Mouse (Mus musculus): Measurements from ENCODE around the gene Tescl. TPM values are rescaled to one million over a fixed set of nuclear protein-coding genes. Genes with fewer than 3 reads are reported as not detected.

Tescl gene
- polyA plus RNA-seq, 1 experiment from 2014 or later, result not detected

DNA sequence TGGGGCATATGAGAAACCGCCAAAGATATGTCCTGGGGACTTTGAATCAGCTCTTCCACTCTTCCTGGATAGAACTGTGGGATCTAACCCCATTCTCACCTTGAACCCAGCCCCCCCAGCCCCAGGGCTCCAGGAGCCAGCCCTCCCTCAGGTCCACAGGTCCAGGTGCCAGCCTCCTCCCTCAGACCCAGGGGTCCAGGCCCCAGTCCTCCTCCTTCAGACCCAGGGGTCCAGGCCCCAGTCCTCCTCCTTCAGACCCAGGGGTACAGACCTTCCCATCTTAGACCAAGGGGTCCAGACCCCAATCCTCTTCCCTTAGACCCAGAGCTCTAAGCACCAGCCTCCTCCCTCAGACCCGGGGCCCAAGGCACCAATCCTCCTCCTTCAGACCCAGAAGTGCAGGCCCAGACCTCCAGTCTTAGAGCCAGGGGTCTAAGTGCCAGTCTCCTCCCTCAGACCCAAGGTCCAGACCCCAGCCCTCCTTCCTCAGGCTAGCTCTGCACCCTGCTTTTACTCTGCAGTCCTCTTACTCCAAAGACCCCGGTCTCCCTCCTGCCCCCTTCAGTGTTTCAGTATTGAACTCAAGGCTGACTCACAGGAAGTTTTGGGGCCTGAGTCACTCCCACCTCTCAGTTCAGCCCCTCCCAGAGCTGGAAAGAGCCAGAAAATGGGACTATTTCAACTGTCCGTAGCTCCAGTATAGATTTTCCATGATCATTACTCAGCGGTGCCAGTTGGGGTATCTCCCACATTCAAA is 31.7 kb upstream of the Tescl start:
- Histone ChIP-seq H3K27me3 (ENCODE audit: control insufficient read depth, insufficient read depth, low read length) (no peaks in the 10 kb centered on the region; the same call in 1 of the 2 replicates), H3K4me3 (ENCODE audit: low read depth, low read length) (no peak overlapping the region), H3K27ac (ENCODE audit: low read depth, low read length) (no peak overlapping the region), H3K9ac (ENCODE audit: low read length) (0 out of 2 replicates have a peak overlapping the region, but pooled peaks have one; percentile 36), H3K4me2 (no peak overlapping the region), H3K9me3 (ENCODE audit: control insufficient read depth, low read length) (peaks cover 3% of the 10 kb centered on the region; the same call in 1 of the 2 replicates), H3K36me3 (ENCODE audit: control insufficient read depth, insufficient read depth, low read length) (no peaks in the 10 kb centered on the region), H3K4me1 (ENCODE audit: control insufficient read depth, insufficient read depth, low read length) (no peaks in the 10 kb centered on the region)
- DNase-seq (ENCODE audit: low spot score, missing footprints) (peak; percentile 64), ATAC-seq (ENCODE audit: low FRiP score) (peak; percentile 22)
- WGBS, result 86% methylated on average over 5 of the region's 5 CpGs

DNA sequence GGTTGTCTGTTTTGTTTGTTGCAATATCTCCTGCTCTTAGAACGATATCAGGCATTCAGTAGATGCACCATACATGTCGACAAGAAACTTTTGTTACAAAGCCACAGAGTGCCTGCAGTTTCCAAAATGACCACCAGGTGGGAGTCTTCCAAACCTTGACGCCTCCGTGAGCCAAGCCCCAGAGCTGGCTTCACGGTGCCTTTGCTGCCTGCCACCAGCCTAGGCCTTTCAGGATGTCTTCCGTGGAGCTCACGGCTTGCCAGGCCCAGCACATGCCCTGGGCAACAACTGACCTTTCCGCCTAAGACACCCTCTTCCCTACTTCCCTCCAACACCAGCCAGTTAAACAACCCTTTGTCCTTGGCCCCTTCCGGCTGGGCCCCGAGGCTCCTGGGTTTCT is 31.1 kb upstream of the Tescl start:
- no peak overlapping the region for H3K4me2 ChIP-seq
- H3K36me3 ChIP-seq (ENCODE audit: control insufficient read depth, insufficient read depth, low read length), result no peaks in the 10 kb centered on the region
- no peaks in the 10 kb centered on the region for H3K27me3 ChIP-seq (ENCODE audit: control insufficient read depth, insufficient read depth, low read length)
- H3K9ac ChIP-seq (ENCODE audit: low read length), result 0 out of 2 replicates have a peak overlapping the region, but pooled peaks have one; percentile 36
- peak; percentile 99 for DNase-seq (ENCODE audit: low spot score, missing footprints)
- H3K4me1 ChIP-seq (ENCODE audit: control insufficient read depth, insufficient read depth, low read length), result no peaks in the 10 kb centered on the region
- H3K4me3 ChIP-seq (ENCODE audit: low read depth, low read length), result no peak overlapping the region
- no peak overlapping the region for H3K27ac ChIP-seq (ENCODE audit: low read depth, low read length)
- ATAC-seq (ENCODE audit: low FRiP score), result peak; percentile 70; the same call in 1 of the 2 replicates
- WGBS, result 26% methylated on average over 10 of the region's 10 CpGs
- H3K9me3 ChIP-seq (ENCODE audit: control insufficient read depth, low read length), result peaks cover 3% of the 10 kb centered on the region; the same call in 1 of the 2 replicates

DNA sequence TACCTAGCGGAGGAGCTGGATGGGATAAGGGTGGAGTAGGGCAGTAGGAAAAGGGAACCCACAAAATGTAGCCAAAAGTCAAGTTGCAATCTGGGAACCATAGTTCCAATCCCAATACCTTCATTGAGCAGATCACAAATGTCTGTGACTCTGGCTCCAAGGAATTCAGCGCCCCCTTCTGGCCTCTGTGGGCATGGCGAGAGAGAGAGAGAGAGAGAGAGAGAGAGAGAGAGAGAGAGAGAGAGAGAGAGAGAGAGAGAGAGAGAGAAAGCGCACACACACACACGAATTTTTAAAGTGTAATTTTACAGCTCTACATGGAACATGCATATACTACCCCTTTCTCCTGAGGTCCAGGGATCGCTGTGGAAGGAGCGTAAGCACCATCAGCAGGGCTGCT is 29.5 kb upstream of the Tescl start:
- no peaks in the 10 kb centered on the region for H3K4me1 ChIP-seq (ENCODE audit: control insufficient read depth, insufficient read depth, low read length)
- H3K4me2 ChIP-seq, result no peak overlapping the region
- WGBS, result 30% methylated on average over 6 of the region's 7 CpGs
- ATAC-seq (ENCODE audit: low FRiP score) (no peak), DNase-seq (ENCODE audit: low spot score, missing footprints) (no peak)
- H3K27me3 ChIP-seq (ENCODE audit: control insufficient read depth, insufficient read depth, low read length), result no peaks in the 10 kb centered on the region
- peaks cover 3% of the 10 kb centered on the region; the same call in 1 of the 2 replicates for H3K9me3 ChIP-seq (ENCODE audit: control insufficient read depth, low read length)
- H3K36me3 ChIP-seq (ENCODE audit: control insufficient read depth, insufficient read depth, low read length), result no peaks in the 10 kb centered on the region
- no peak overlapping the region for H3K9ac ChIP-seq (ENCODE audit: low read length)
- H3K27ac ChIP-seq (ENCODE audit: low read depth, low read length), result no peak overlapping the region
- H3K4me3 ChIP-seq (ENCODE audit: low read depth, low read length), result no peak overlapping the region

DNA sequence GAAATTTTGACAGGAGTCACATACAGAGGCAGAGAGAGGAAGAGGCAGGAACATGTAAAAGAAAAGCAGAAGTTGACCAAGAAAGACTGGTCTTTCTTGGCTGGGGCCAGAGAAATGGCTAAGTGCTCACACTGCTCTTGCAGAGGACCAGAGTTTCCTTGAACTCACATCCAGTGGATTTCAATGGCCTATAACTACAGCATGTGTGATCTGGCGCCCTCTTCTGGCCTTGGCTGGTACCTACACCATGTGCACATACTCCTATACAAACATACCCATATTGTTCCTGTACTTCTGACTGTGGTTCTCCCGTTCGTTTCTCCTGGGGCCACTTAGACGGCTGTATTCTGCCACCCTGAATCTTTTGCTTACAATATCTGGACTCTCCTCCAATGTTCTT is 27.3 kb upstream of the Tescl start:
- no peak overlapping the region for H3K27ac ChIP-seq (ENCODE audit: low read depth, low read length)
- DNase-seq (ENCODE audit: low spot score, missing footprints) (no peak), ATAC-seq (ENCODE audit: low FRiP score) (no peak)
- H3K36me3 ChIP-seq (ENCODE audit: control insufficient read depth, insufficient read depth, low read length), result no peaks in the 10 kb centered on the region
- no peak overlapping the region for H3K9ac ChIP-seq (ENCODE audit: low read length)
- H3K9me3 ChIP-seq (ENCODE audit: control insufficient read depth, low read length), result peaks cover 3% of the 10 kb centered on the region; the same call in 1 of the 2 replicates
- WGBS, result 63% methylated on average over 4 of the region's 4 CpGs
- no peaks in the 10 kb centered on the region for H3K4me1 ChIP-seq (ENCODE audit: control insufficient read depth, insufficient read depth, low read length)
- no peak overlapping the region for H3K4me3 ChIP-seq (ENCODE audit: low read depth, low read length)
- H3K4me2 ChIP-seq, result no peak overlapping the region
- no peaks in the 10 kb centered on the region for H3K27me3 ChIP-seq (ENCODE audit: control insufficient read depth, insufficient read depth, low read length)

DNA sequence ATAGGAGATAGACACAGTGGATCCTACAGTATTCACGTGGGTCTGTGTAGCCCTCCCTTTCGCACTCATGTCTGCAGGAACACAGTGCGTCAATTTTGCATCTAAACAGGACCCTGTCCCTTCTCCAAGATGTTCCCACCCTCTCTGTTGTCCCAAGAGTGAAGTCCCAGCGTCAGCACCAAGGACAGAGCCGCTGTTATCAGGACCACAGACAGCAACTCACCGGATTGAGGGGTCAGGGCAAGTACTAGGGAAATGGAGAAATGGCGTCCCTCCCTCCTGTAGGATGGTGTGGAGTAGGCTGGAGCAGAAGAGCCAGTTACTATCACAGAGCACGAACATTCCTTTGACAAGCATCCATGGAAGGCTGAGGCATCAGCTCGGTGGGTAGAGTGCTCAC is 25.5 kb upstream of the Tescl start:
- Histone ChIP-seq H3K27me3 (ENCODE audit: control insufficient read depth, insufficient read depth, low read length) (no peaks in the 10 kb centered on the region), H3K27ac (ENCODE audit: low read depth, low read length) (no peak overlapping the region), H3K9ac (ENCODE audit: low read length) (no peak overlapping the region), H3K4me2 (no peak overlapping the region), H3K36me3 (ENCODE audit: control insufficient read depth, insufficient read depth, low read length) (no peaks in the 10 kb centered on the region), H3K4me1 (ENCODE audit: control insufficient read depth, insufficient read depth, low read length) (no peaks in the 10 kb centered on the region), H3K9me3 (ENCODE audit: control insufficient read depth, low read length) (peaks cover 3% of the 10 kb centered on the region; the same call in 1 of the 2 replicates), H3K4me3 (ENCODE audit: low read depth, low read length) (no peak overlapping the region)
- 30% methylated on average over 9 of the region's 9 CpGs for WGBS
- no peak for ATAC-seq (ENCODE audit: low FRiP score)
- peak; percentile 89 for DNase-seq (ENCODE audit: low spot score, missing footprints)

DNA sequence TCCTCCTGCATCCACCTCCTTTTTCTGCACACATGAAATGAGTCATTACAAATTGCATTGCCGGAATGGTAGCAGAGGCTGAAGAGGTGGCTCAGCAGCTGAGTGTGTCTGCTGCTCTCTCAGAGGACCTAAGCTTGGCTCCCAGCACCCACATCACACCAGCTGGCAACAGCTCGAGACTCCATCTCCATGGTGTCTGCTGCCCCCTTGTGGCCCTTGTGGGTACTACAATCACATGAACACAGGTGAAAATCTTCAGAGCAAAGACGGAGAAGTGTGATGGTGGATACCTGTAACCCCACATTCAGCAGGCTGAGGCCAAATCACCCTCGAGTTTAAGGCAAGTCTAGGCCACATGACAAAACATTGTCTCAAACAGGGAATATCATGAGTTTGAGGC is 24.2 kb upstream of the Tescl start:
- DNase-seq (ENCODE audit: low spot score, missing footprints), result no peak

DNA sequence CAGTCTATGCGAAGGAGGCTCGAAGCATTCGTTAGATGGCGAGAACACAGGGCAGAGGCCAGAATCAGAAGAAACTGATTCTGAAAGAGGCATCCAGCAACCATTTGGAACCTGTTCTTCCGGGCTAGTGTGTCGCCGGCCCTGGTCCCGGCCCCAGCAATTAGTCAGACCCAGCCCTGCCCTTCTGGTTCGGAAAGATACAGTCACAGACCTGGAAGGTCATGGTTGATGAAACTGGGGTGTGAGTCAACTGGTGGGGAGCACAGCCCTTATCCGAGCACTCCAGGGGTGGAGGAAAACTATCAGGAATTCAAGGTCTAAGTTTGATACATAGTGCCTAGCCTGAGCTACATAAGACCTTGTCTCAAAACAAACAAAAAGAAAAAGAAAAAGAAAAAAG is 22.3 kb upstream of the Tescl start:
- no peak overlapping the region for H3K4me2 ChIP-seq
- DNase-seq (ENCODE audit: low spot score, missing footprints), result peak; percentile 75
- 83% methylated on average over 10 of the region's 10 CpGs for WGBS

More for the DNA sequence above, 24.2 kb upstream of the Tescl start:
- H3K36me3 ChIP-seq (ENCODE audit: control insufficient read depth, insufficient read depth, low read length), result no peaks in the 10 kb centered on the region
- 52% methylated on average over 4 of the region's 4 CpGs for WGBS
- H3K4me2 ChIP-seq, result no peak overlapping the region
- no peaks in the 10 kb centered on the region for H3K27me3 ChIP-seq (ENCODE audit: control insufficient read depth, insufficient read depth, low read length)
- peaks cover 3% of the 10 kb centered on the region; the same call in 1 of the 2 replicates for H3K9me3 ChIP-seq (ENCODE audit: control insufficient read depth, low read length)
- no peak overlapping the region for H3K4me3 ChIP-seq (ENCODE audit: low read depth, low read length)
- no peak for ATAC-seq (ENCODE audit: low FRiP score)
- H3K27ac ChIP-seq (ENCODE audit: low read depth, low read length), result no peak overlapping the region
- no peak overlapping the region for H3K9ac ChIP-seq (ENCODE audit: low read length)
- no peaks in the 10 kb centered on the region for H3K4me1 ChIP-seq (ENCODE audit: control insufficient read depth, insufficient read depth, low read length)

DNA sequence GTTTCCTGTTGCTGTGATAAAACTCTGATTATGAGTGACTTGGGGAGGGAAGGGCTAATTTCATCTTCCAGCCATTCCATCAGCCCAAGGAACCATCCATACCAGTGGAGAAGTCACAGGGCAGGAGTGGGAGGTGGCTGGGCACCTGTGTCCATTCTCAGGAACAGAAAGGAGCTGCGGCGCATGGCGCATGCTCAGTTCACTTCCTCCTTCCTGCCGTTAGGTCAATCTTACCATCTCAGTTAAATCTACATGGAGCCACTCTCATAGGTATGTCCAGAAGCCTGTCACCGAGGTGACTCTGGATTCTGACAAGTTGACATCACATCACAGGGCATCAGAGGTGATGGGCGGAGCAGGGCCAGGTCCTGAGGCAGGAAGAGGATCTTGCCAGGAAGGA is 21.9 kb upstream of the Tescl start:
- no peak overlapping the region for H3K4me2 ChIP-seq
- DNase-seq (ENCODE audit: low spot score, missing footprints) (no peak), ATAC-seq (ENCODE audit: low FRiP score) (no peak)
- H3K4me1 ChIP-seq (ENCODE audit: control insufficient read depth, insufficient read depth, low read length), result no peaks in the 10 kb centered on the region
- no peak overlapping the region for H3K9ac ChIP-seq (ENCODE audit: low read length)
- H3K27ac ChIP-seq (ENCODE audit: low read depth, low read length), result no peak overlapping the region
- WGBS, result 86% methylated on average over 6 of the region's 6 CpGs
- H3K36me3 ChIP-seq (ENCODE audit: control insufficient read depth, insufficient read depth, low read length), result no peaks in the 10 kb centered on the region
- no peaks in the 10 kb centered on the region for H3K27me3 ChIP-seq (ENCODE audit: control insufficient read depth, insufficient read depth, low read length)
- H3K9me3 ChIP-seq (ENCODE audit: control insufficient read depth, low read length), result no peaks in the 10 kb centered on the region
- no peak overlapping the region for H3K4me3 ChIP-seq (ENCODE audit: low read depth, low read length)

More for the DNA sequence above, 22.3 kb upstream of the Tescl start:
- Histone ChIP-seq H3K4me1 (ENCODE audit: control insufficient read depth, insufficient read depth, low read length) (no peaks in the 10 kb centered on the region), H3K9ac (ENCODE audit: low read length) (no peak overlapping the region), H3K27ac (ENCODE audit: low read depth, low read length) (no peak overlapping the region), H3K9me3 (ENCODE audit: control insufficient read depth, low read length) (peaks cover 1% of the 10 kb centered on the region; the same call in 1 of the 2 replicates), H3K27me3 (ENCODE audit: control insufficient read depth, insufficient read depth, low read length) (no peaks in the 10 kb centered on the region), H3K36me3 (ENCODE audit: control insufficient read depth, insufficient read depth, low read length) (no peaks in the 10 kb centered on the region), H3K4me3 (ENCODE audit: low read depth, low read length) (no peak overlapping the region)
- ATAC-seq (ENCODE audit: low FRiP score), result no peak

DNA sequence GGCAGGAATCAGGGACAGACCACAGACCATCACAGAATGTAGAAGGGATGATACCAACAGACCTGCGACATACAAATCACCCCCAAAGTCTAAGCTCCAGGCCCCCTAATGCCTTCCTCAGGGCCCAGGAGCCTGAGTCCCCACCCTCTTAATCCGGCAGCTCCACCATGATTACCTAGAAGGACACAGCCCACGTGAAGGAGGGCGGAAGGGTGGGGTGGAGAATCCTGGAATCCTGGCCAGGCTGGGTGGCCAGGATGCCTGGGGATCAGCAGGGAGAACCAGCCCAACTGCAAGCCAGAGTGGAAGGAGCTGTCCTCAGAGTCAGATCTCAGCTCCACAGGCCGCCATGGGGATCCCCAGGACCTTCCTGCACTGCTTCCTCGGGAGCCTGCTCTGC is 15.2 kb upstream of the Tescl start, which contains the start of gene Lypd5:
Lypd5 (plus strand) TSS at position 301 of the 400 bp plus-strand sequence.
- no peak within 1 kb of the TSS for H3K27ac ChIP-seq (ENCODE audit: low read depth, low read length)
- ATAC-seq (ENCODE audit: low FRiP score), result no peak
- H3K36me3 ChIP-seq (ENCODE audit: control insufficient read depth, insufficient read depth, low read length), result no peaks in the 10 kb centered on the region
- no peak for DNase-seq (ENCODE audit: low spot score, missing footprints)
- no peaks in the 10 kb centered on the region for H3K27me3 ChIP-seq (ENCODE audit: control insufficient read depth, insufficient read depth, low read length)
- H3K9me3 ChIP-seq (ENCODE audit: control insufficient read depth, low read length), result no peaks in the 10 kb centered on the region
- H3K4me3 ChIP-seq (ENCODE audit: low read depth, low read length), result no peak within 1 kb of the TSS
- no peaks in the 10 kb centered on the region for H3K4me1 ChIP-seq (ENCODE audit: control insufficient read depth, insufficient read depth, low read length)
- no peak within 1 kb of the TSS for H3K4me2 ChIP-seq
- no peak within 1 kb of the TSS for H3K9ac ChIP-seq (ENCODE audit: low read length)
- 41% methylated on average over 6 of the region's 6 CpGs for WGBS
